Mouse (Mus musculus) MN1 (cell line): ENCODE data around the gene Ms4a2.

Experiments used
- DNase-seq: peaks from one replicate; pipeline ENCODE4 v3.0.0-alpha.2; 2016; ENCODE audit warnings: low spot score

Ms4a2 gene

GRCm38 (mm10) chr19:11589205-11589604, 34.3 kb downstream of the Ms4a2 start:
- no peak for DNase-seq

GRCm38 (mm10) chr19:11574965-11575364, 48.6 kb downstream of the Ms4a2 start:
- no peak for DNase-seq
